Mouse (Mus musculus): ENCODE measurements at regions not wholly inside any gene's neighbourhood (a gene's known extent, or its start where the extent isn't known, plus 50 kb on each side); places are given as distances from the start of the nearest gene placed in this dataset.

DNA sequence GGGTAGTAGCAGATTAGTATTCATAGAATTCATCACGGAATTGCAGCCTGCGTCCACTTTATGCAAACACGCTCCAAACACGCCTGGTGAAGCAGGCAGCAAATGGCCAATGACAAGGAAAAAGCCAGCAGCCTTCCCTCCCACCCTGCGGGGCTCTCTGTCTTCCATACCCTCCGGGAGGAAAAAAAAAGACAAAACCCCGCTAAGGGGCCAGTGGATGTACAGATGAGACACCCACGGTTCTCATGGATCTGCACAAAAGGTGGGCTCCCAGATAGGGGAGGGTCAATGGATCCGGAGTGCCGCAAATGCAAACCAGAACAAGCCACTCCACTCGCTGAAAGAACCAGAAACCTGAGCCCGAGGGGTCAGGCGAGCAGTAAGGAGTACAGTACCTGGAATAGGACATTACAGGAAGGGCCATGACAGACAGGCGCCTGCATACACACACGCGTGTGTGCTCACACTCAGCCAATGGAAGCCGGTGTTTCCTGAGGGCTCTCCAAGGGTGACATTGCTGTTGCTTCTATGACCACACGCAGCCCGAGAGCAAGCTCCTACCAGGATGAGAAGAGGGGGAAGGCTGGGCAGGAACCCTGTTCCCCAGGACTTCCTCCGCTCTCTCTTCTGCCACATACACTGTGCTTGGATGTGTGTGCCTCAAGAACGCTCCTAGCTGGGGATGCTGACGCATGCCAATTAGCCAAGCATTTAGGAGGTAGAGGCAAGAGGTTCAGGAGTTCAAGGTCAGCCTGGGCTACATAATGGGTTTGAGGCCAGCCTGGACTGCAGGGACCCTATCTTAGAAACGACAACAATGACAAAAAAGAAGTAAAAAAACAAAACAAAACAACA is 57.5 kb upstream of the Casz1 start:
- DNase-seq (ENCODE audit: extremely low spot score in 1 of 2, low spot score in 2 of 2): no peak
- H3K4me3 ChIP-seq: no peak overlapping the region
- no peak overlapping the region for H3K27ac ChIP-seq
- no peak for TF ChIP-seq CTCF (IDR thresholded peaks at IDR 0.05)
- intact Hi-C loops (cut with DNase I): no loop called here

DNA sequence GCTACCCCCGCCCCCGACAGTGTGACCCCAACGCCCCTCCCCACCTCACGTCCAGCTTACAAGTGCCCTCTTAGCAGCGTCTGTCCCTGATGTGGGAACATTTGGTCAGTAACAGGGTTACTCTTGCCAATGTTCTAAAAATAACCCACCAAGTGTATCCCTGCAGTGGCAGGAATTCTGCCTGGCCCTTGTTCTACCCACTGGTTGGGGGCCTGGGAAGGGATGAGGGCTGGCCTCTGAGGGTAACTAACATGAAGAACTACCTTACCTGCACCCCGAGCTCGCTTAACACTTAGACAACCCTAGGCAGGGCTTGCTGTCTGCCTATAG is 56.9 kb upstream of the Casz1 start:
- H3K27ac ChIP-seq: no peak overlapping the region
- intact Hi-C loops (cut with DNase I): no loop called here
- no peak for DNase-seq (ENCODE audit: extremely low spot score in 1 of 2, low spot score in 2 of 2)
- TF ChIP-seq CTCF (IDR thresholded peaks at IDR 0.05): no peak
- no peak overlapping the region for H3K4me3 ChIP-seq

DNA sequence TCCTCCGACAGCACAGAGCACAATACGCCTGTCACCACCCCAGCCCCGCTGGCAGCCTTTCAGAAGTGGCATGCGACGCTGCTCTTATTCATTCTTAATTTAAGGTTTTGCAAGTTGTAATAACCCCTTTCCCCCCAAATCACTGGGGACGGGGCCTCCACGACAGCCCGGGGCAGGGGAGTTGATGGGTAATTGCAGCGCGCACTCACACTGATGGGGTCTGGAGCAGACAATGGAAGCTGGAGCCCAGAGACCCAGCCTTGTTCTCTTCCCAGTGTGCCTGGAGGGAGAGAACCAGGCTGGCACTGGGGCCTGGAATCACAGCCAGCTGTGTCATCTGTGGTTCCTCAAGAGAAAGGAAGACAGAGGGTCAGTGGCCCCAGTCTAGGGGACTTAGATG is 54.2 kb upstream of the Casz1 start:
- no peak overlapping the region for H3K4me3 ChIP-seq
- no peak overlapping the region for H3K27ac ChIP-seq
- DNase-seq (ENCODE audit: extremely low spot score in 1 of 2, low spot score in 2 of 2): no peak
- no peak for TF ChIP-seq CTCF (IDR thresholded peaks at IDR 0.05)
- intact Hi-C loops (cut with DNase I): no loop called here

DNA sequence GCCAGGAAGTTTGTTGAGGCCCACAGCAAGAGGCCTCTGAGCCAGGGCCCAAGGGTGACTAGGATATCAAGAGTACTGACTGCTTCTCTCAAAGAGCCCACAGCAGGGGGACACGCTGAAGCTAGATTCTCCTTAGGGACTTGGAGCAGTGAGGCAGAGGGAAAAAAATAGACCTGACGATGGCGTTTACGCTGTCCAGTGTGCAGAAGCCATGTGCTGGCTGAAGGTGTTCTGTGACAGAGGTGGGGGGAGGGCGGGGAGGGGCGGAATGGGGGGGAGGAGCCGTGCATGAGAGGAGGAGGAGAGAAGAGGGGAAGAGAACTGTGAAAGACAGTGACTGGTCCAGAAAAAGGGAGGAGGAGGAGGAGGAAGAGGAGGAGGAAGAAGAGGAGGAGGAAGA is 52.6 kb upstream of the Casz1 start:
- no peak for TF ChIP-seq CTCF (IDR thresholded peaks at IDR 0.05)
- intact Hi-C loops (cut with DNase I): no loop called here
- Histone ChIP-seq H3K4me3 (no peak overlapping the region), H3K27ac (no peak overlapping the region)
- no peak for DNase-seq (ENCODE audit: extremely low spot score in 1 of 2, low spot score in 2 of 2)

DNA sequence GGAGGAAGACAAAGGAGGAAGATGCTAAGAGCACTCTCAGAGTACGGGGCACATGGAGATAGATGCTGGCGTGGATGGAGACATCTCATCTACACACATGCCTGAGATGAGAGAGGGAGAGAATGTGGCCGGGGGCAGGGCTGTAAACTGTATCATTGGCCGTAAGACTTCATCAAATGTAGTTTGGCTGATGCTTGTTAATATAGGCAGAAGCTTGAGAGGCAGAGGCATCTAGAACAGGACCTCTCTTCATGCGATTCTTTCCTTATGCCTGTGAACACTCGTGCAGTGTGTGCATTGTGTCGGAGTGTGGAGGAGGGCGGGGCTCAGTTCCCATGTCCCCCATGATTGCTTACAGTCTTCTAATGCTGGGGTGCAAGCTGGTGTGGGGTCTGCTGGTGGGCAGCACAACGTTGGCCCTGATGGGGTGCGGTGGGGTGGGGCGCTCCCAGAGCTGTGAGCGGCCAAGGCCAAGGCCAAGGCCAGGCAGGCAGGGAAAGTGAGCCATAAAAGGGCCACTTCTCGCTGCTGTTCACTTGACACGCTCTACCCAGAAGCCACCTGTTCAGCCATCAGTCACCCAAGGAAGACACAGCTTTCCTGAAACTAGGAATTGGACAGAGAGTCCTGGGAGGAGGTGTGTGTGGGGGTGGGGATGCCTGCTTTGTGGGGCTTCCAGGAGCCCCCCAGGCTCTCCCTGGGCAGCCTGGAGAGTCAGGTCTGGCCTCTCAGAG is 51.7 kb upstream of the Casz1 start:
- H3K4me3 ChIP-seq: no peak overlapping the region
- no peak for DNase-seq (ENCODE audit: extremely low spot score in 1 of 2, low spot score in 2 of 2)
- no peak overlapping the region for H3K27ac ChIP-seq
- intact Hi-C loops (cut with DNase I): no loop called here
- no peak for TF ChIP-seq CTCF (IDR thresholded peaks at IDR 0.05)

DNA sequence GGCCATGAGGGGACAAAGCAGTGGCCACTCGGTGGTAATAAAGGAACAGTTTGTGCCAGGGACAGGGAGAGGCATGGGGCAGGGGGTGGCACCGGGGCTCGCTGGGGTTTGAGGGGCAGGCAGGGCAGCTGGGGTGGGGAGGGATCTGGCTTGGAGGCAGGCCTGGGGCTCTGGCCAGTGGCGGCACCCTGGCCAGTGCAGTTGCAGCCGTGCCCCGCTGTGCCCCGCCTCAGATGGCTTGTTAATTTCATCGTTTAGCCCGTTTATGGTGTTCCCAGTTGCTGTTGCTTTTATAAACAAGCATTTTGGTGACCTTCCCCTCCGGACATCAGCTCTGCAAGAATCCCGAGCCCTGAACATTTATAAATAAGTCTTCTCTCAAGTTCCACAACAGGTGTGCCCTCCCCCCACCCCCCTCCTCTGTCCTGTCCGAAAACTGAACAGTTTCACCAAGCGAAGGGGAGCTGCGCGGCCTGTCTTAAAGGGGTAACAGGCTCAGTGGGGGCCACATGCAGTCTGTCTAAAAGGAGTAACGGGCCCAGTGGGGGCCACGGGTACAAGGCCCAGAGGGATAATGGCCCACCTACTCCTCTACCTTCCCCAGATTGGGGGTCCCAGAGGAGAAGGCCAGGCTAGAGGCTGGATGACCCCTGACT is 51.0 kb upstream of the Casz1 start:
- Histone ChIP-seq H3K27ac (no peak overlapping the region), H3K4me3 (no peak overlapping the region)
- intact Hi-C loops (cut with DNase I): no loop called here
- DNase-seq (ENCODE audit: extremely low spot score in 1 of 2, low spot score in 2 of 2): no peak
- no peak for TF ChIP-seq CTCF (IDR thresholded peaks at IDR 0.05)

DNA sequence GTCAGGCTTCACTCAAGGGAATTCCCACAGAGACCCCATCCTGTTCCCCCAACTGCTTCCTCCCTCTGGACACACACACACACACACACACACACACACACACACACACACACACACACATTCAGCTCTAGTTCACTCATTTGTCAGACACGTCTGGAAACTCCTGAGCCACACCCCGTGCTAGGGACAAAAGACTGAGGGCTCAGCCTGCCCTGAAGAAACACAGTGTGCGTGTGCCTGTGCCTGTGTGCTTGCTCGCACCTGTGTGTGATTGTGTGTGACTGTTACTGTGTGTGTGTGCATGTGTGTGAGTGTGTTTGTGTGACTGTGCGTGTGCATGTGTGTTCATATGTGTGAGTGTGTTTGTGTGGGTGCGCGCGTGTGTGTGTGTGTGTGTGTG is 50.4 kb upstream of the Casz1 start:
- Histone ChIP-seq H3K27ac (no peak overlapping the region), H3K4me3 (no peak overlapping the region)
- TF ChIP-seq CTCF (IDR thresholded peaks at IDR 0.05): no peak
- intact Hi-C loops (cut with DNase I): no loop called here
- DNase-seq (ENCODE audit: extremely low spot score in 1 of 2, low spot score in 2 of 2): no peak

Measured in left cerebral cortex, adult 2 months (tissue).